Mouse (Mus musculus) retina, postnatal 7 days (tissue): ENCODE measurements around the gene Slc44a2.

Experiments
- DNase-seq: peaks from one replicate; pipeline ENCODE4 v3.0.0-alpha.2; 2012; ENCODE audit warnings: low read depth, low spot score

Slc44a2 gene

DNA sequence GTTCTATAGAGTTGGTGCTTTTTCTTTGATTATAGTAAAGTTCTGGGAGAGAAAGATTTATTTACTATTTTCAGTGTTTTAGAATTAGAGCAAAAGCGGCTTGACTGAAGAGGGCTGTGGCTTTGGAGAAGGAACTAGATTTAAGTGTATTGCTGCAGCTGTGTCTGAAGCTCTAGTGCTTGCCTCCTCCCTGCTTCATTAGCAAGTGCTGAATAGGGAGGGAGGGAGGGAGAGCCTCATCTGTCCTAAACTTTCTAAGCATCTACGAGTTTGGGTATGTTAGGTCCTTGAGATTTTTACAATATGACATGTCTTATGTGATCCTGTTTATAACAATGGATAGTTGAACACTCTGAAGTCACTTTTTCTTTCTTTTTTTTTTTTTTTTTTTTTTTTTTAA, 50.4 kb downstream of the Slc44a2 start:
- no peak for DNase-seq

DNA sequence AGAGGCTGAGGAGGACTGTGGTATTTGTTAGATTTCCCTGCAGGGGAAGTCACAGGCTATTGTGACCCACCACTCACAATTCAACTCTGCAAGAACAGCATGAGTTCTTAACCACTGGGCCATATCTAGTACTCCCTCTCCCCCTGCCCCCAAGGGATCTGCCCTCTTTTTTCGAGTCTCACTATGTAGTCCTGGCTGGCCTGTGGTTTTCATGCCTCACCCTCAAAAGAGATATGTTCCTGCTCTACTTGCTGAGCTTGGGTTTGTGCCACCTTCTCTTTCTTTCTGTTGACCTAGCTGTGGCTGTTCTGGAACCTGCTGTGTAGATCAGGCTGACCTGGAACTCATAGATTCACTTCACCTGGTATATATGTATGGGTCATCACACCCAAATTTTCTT, 52.0 kb downstream of the Slc44a2 start:
- no peak for DNase-seq

DNA sequence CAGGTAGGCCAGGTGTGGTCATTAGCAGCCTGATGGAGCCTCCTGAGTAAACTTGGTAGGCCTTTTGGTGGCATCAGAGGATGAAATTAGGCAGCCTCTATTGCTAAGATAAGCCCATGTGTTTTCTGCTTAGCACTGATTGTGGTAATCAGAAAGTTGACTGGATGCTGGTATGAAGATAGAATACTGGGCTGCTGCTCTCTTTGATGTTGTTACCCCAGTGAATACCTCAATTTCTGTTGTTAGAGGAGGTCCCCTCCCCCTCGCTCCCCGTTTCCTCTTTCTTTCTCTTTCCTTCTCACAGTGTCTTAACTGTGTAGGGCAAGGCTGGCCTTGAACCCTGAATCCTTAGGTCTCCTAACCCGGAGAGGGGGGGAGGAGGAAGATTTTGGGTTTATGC, 58.7 kb downstream of the Slc44a2 start:
- DNase-seq, result no peak

DNA sequence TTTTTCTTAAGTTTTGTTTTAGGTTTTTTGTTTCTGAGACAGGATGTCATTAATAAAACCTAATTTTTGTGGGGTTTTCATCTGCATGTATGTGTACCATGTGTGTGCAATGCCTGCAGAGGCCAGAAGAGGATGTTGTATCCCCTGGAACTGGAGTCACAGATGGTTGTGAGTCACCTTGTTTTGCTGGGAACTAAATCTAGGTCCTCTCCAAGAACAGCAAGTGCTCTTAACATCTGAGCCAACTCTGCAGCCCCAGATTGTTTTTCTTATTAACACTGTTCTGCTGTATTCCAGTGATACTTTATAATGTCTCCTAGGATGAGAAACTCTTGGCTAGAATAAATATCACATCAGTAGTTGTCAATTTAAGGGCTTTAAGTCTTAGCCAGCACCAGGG, 60.4 kb downstream of the Slc44a2 start:
- no peak for DNase-seq

DNA sequence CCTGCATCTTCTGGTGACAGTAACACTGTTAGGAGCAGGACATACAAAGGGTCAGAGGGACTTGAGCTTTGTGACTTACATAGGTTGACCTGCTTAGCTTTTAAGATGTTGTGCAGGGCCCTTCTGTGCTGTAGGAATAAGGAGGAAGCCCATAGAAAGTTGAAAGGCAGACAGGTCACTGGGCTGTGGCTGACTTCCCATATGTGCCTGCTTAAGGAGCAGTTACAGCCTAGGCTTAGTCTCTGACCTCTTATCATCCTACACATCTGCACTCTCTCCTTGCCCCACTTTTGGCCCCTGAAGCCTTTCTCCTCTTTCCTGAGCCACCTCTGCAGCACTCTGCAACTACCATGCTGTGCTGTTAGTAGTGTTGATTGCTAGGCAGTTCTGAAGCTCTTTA, 63.5 kb downstream of the Slc44a2 start:
- DNase-seq, result no peak

DNA sequence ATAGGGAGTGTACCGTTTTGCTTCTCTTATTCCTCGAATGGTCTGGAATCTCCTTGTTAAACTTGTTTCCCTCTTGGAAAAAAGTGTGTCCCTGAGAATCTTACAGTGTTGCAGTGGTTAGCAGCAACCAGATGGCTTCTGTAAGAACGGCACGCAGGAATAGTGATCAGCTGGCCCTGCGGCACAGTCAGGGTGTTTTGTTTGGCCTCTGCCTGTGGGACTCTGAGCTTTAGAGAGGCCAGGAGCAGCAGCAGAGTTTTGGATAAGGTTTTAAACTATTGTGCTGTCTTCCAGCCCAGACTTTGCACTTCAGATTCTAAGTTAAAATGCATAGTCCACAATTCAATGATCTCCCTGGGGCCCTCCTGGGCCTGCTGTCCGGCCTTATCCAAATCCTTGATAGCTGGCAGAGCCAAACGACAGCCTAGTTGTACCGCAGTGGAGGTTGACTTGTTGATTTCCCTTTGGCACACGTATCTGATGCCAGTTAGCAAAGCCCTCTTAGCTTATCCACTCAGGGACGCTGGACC, 72.2 kb downstream of the Slc44a2 start:
- DNase-seq, result no peak

DNA sequence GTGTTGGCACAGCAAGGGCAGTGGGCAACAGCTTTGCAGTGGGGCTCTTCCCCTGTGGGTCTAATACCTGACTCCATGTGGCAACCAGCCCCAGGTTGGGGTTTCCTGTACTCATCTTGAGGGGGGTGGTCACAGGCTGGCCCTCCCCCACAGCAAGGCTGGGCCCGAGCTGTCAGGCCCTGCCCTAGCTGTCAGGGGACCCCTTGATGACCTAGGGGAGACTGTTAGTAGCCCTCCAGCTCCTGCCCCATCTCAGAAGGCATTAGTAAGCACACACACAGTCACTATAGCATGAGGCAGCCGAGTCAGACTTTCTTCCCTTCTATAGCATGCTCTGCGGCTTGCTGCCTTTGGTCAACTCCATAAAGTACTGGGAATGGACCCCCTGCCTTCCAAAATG, 75.2 kb downstream of the Slc44a2 start:
- no peak for DNase-seq

DNA sequence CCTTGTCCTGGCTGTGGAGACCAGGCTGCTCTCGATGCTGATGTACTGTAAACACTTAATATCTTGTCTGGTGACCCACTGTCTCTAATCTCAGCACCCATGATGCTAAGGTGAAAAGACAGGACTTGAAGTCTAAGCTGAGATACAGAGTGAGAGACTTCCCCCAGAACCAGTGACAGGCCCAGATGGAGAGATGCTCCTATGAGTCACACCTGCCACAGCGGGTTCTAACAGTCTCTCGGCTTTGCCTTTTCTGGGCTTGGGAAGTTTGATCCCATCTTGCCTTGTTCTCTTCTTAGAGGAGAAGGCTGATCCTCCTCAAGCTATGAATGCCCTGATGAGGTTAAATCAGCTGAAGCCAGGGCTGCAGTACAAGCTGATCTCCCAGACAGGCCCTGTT, 76.7 kb downstream of the Slc44a2 start:
- DNase-seq, result no peak

DNA sequence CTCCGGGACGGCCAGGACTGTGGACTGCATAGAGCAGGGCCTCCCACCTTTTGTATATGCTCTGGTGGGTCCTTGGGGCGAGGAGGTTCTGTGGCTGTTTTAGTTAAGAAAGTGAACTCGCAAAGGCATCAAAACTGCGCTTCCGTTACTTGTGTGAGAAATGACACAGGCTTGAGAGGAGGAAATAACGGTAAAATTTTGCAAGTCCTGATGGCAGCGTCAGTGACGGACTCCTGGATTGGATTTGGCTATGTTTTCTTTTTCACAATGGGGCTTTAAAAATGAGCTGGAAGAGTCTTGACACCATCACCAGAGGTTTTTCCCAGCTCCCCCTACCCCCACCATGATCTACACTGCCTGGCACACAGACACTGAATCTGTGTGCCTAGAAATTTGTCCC, 80.5 kb downstream of the Slc44a2 start:
- no peak for DNase-seq

DNA sequence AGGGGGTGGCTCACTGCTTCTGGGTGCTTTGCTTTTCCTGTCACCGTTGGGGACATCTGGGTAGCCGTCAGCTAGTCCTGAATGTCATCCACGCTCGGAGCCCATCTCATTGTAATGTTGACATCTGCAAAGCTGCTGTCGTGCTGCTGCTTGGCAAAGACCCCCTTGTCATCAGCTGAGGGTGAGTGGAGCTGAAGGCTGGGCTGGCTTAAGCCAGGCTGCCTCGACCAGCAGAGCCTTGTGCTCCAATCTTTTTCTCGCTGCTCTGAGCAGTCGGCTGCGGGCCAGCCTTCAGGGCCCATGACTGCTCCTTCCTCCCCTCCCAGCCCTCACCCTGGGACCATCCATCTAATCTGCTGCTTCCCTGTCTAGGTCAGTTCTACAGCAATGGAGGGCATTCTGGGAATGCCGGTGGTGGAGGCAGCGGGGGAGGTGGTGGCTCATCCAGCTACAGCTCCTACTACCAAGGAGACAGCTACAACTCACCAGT, 82.3 kb downstream of the Slc44a2 start:
- DNase-seq, result no peak

DNA sequence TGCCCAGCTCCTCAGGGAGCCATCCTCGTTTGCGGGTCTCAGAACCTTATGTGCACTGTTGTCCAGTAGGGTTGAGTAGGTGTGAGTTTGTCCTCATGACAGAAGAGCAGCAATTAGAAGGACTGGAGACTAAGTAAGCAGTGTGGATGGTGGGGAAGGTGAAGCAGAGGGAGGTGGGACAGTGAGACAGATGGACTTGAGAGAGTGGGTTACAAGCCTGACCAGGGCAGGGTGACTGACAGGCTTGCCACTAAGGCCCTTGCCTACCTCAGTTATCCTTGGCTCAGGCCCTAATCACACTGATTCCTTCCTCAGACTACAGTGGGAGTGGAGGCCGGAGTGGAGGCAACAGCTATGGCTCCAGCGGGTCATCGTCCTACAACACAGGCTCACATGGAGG, 83.2 kb downstream of the Slc44a2 start:
- DNase-seq, result no peak
